Mouse (Mus musculus) heart, postnatal 0 days (tissue): Measurements from ENCODE around the gene Ascl2. TPM values are rescaled to one million over a fixed set of nuclear protein-coding genes. Genes with fewer than 3 reads are reported as not detected.

ENCODE experiments used
- ATAC-seq: fragments of 200-750 bp; cut with Nextera tagmentation; 2 replicates; pipeline ENCODE4 v1.8.0; 2017; ENCODE audit warnings: low read depth, moderate number of reproducible peaks, moderate library complexity; ENCODE audit not compliant: insufficient read depth
- DNase-seq: peaks from one replicate; pipeline ENCODE4 v3.0.0-alpha.2; 2016; ENCODE audit warnings: low spot score
- H3K27ac ChIP-seq: fragments of 300-500 bp; sonication (generic); 2 replicates; pipeline ENCODE4 v1.5.1; 2014; ENCODE audit warnings: low read depth, mild to moderate bottlenecking
- H3K27me3 ChIP-seq: fragments of 300-500 bp; sonication (generic); 2 replicates; pipeline ENCODE4 v1.6.1; 2014; ENCODE audit warnings: low read length, mixed read lengths; ENCODE audit not compliant: control insufficient read depth, insufficient read depth
- H3K36me3 ChIP-seq: fragments of 300-500 bp; sonication (generic); replicated peaks from 2 replicates; pipeline ENCODE4 v1.6.1; 2014; ENCODE audit warnings: low read length, mixed read lengths; ENCODE audit not compliant: control insufficient read depth, insufficient read depth
- H3K4me1 ChIP-seq: fragments of 300-500 bp; sonication (generic); 2 replicates; pipeline ENCODE4 v1.6.1; 2014; ENCODE audit warnings: antibody characterized with exemption; ENCODE audit not compliant: control insufficient read depth, insufficient read depth
- H3K4me2 ChIP-seq: fragments of 300-500 bp; sonication (generic); 2 replicates; pipeline ENCODE4 v1.6.1; 2014; ENCODE audit warnings: low read depth, mild to moderate bottlenecking, low read length, moderate library complexity
- H3K4me3 ChIP-seq: fragments of 300-500 bp; sonication (generic); 2 replicates; pipeline ENCODE4 v1.5.1; 2014; ENCODE audit warnings: low read depth, low read length
- H3K9ac ChIP-seq: fragments of 300-500 bp; sonication (generic); replicated peaks from 2 replicates; pipeline ENCODE4 v1.6.1; 2014; ENCODE audit warnings: low read depth, low read length, mixed read lengths
- H3K9me3 ChIP-seq: fragments of 300-500 bp; sonication (generic); replicated peaks from 2 replicates; pipeline ENCODE4 v1.6.1; 2016; ENCODE audit warnings: low read length; ENCODE audit not compliant: control insufficient read depth
- CTCF ChIP-seq: IDR thresholded peaks from 2 replicates; pipeline ENCODE4 v1.5.1; 2016; ENCODE audit warnings: antibody characterized with exemption, control low read depth, low read depth
- EP300 ChIP-seq: IDR thresholded peaks from 2 replicates; pipeline ENCODE4 v1.6.1; 2016; ENCODE audit warnings: antibody characterized with exemption, low read depth
- WGBS: fragments of 180-500 bp; shearing (Covaris S2); extraction: QIAGEN DNeasy Blood & Tissue Kit; methylation state at CpG from one replicate; pipeline ENCODE4 v1.1.7; 2014; 5-methylcytosine and 5-hydroxymethylcytosine counted together
- polyA plus RNA-seq: library from polyadenylated mRNA; unstranded; fragments of >200 nt; fragmentation: Nextera tagmentation; extraction: Ambion mirVana; gene quantifications from 2 replicates; pipeline ENCODE4 v1.2.1, GENCODE M21; 2015
- total RNA-seq: library from RNA; depleted of rRNA; stranded (reverse); fragments of >200 nt; gene quantifications from 2 replicates; pipeline ENCODE4 v1.2.3, GENCODE M21; 2014; ENCODE audit warnings: low replicate concordance

Gene Ascl2
- total and polyA plus RNA-seq, 2 experiments from 2014 or later = not detected

- Histone ChIP-seq H3K9me3 (no peaks in the 10 kb centered on the region), H3K27ac (no peak overlapping the region), H3K4me2 (peak overlapping the region; percentile 70), H3K27me3 (peaks cover 74% of the 10 kb centered on the region), H3K36me3 (no peaks in the 10 kb centered on the region), H3K9ac (no peak overlapping the region; the same call in 1 of the 2 replicates), H3K4me3 (peak overlapping the region; percentile 36), H3K4me1 (peaks cover 6% of the 10 kb centered on the region; the same call in 1 of the 2 replicates)
- WGBS = under 1% methylated on average over 89 of the region's 90 CpGs
- TF ChIP-seq CTCF (no peak; the same call in 1 of the 2 replicates), EP300 (no peak)
- DNase-seq (peak; percentile 18), ATAC-seq (peak; percentile 30; the same call in 1 of the 2 replicates)
Observed at GRCm38 (mm10) chr7:142967884-142968808, 918 bp downstream of the Ascl2 start.

- ATAC-seq = peak; percentile 36
- Histone ChIP-seq H3K4me3 (peak overlapping the region; percentile 36), H3K4me1 (peaks cover 6% of the 10 kb centered on the region; the same call in 1 of the 2 replicates), H3K9me3 (no peaks in the 10 kb centered on the region), H3K4me2 (peak overlapping the region; percentile 70), H3K36me3 (no peaks in the 10 kb centered on the region), H3K27me3 (peaks cover 80% of the 10 kb centered on the region), H3K9ac (no peak overlapping the region), H3K27ac (no peak overlapping the region)
- peak; percentile 8 for DNase-seq
- no peak for TF ChIP-seq EP300
- no peak for TF ChIP-seq CTCF
- under 1% methylated on average over 36 of the region's 36 CpGs for WGBS
Observed at GRCm38 (mm10) chr7:142967414-142967883, 1.6 kb downstream of the Ascl2 start.

- Histone ChIP-seq H3K4me3 (no peak overlapping the region), H3K9me3 (no peaks in the 10 kb centered on the region), H3K36me3 (no peaks in the 10 kb centered on the region), H3K4me1 (no peaks in the 10 kb centered on the region), H3K27me3 (peaks cover 19% of the 10 kb centered on the region; the same call in 1 of the 2 replicates), H3K4me2 (no peak overlapping the region), H3K27ac (no peak overlapping the region), H3K9ac (no peak overlapping the region)
- ATAC-seq (no peak), DNase-seq (no peak)
- TF ChIP-seq EP300 (no peak), CTCF (no peak)
- WGBS = 66% methylated on average over 4 of the region's 4 CpGs
Observed at GRCm38 (mm10) chr7:142959752-142960151, 9.3 kb downstream of the Ascl2 start.

GRCm38 (mm10) chr7:142958817-142959216 lies 10.2 kb downstream of the Ascl2 start:
- DNase-seq (no peak), ATAC-seq (no peak)
- Histone ChIP-seq H3K27ac (no peak overlapping the region), H3K4me1 (no peaks in the 10 kb centered on the region), H3K27me3 (0 out of 2 replicates have a peak, but pooled peaks cover 14% of the 10 kb centered on the region), H3K9ac (no peak overlapping the region), H3K4me2 (no peak overlapping the region), H3K36me3 (no peaks in the 10 kb centered on the region), H3K4me3 (no peak overlapping the region), H3K9me3 (no peaks in the 10 kb centered on the region)
- WGBS = 73% methylated on average over 1 of the region's 1 CpGs
- TF ChIP-seq CTCF = no peak
- TF ChIP-seq EP300 = no peak

- no peak for DNase-seq
- Histone ChIP-seq H3K4me3 (no peak overlapping the region), H3K9me3 (no peaks in the 10 kb centered on the region), H3K9ac (no peak overlapping the region), H3K4me1 (no peaks in the 10 kb centered on the region), H3K36me3 (no peaks in the 10 kb centered on the region), H3K4me2 (no peak overlapping the region), H3K27me3 (0 out of 2 replicates have a peak, but pooled peaks cover 4% of the 10 kb centered on the region), H3K27ac (no peak overlapping the region)
- 61% methylated on average over 2 of the region's 2 CpGs for WGBS
- TF ChIP-seq EP300 (no peak), CTCF (no peak)
- ATAC-seq = no peak
Observed at GRCm38 (mm10) chr7:142956018-142956417, 13.0 kb downstream of the Ascl2 start.
